Mouse (Mus musculus) spleen, embryonic (tissue): ENCODE data around the gene Fam167b.
"Not testable (repeated sequence)": the region's sequence is repeated elsewhere in the genome, so short reads cannot be mapped to it uniquely, and the experiment has no call there.

Source experiments
- CTCF ChIA-PET: fragments of 350-600 bp; sonication (Branson Sonifier 250); formaldehyde crosslinking; loops from one replicate; lab custom pipeline; 2022; lab: Charles Lee

The Fam167b gene

DNA sequence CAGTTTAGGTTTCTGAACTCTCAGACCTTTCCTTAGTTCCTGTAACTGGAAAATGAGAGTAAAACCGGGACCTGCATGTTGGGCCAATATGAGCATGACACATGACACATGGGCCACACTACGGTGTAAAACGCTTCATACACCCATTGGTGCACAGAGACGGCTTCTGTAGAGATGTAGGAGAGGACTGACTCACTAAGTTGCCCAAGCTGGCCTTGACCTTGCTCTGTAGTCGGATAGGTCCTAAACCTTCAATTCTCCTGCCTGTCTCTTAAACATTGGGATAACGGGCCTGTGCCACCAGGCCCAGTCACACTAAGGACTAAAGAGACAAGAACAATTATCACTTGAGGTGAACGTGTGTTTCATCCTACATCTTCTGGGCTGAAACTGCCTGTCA, 10.0 kb downstream of the Fam167b start:
- CTCF ChIA-PET, result no interaction called here

DNA sequence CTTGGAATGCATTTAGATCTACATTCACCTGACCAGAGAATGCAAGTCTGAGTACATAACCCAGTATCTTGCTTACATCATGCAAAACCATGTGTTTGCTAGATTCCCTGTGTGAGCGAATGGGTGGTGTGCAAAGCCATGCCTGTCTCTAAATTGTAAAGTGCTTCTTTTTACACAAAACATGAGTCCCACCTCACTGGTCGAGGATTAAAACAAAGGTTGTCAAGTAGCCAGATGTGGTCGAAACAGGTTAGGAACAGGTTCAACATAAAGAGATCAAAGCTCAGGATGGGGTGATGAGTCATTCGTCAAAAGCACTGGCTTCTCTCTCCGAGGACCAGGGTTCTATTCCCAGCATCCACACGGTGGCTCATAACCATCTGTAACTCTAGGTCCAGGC, 13.2 kb downstream of the Fam167b start:
- CTCF ChIA-PET, result interaction anchor here (0.7 kb wide), 1 partner anchor 152 kb away, joined by 5 read pairs; no protein-coding TSS in a partner anchor

DNA sequence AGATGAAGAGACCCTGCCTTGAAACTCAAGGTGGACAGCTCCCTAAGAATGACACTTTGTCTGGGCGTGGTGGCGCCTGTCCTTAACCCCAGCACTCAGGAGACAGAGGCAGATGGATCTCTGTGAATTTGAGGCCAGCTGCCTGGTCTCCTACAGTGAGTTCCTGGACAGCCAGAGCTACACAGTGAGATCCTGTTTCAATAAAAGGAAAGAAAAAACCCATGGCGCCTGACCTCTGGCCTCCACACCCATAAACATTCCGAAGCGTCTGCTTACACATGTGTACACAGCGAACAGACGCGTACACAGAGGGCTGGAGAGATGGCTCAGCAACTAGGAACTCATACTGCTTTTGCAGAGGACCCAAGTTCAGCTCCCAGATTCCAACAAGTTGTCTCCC, 14.6 kb downstream of the Fam167b start:
- CTCF ChIA-PET, result no interaction called here

DNA sequence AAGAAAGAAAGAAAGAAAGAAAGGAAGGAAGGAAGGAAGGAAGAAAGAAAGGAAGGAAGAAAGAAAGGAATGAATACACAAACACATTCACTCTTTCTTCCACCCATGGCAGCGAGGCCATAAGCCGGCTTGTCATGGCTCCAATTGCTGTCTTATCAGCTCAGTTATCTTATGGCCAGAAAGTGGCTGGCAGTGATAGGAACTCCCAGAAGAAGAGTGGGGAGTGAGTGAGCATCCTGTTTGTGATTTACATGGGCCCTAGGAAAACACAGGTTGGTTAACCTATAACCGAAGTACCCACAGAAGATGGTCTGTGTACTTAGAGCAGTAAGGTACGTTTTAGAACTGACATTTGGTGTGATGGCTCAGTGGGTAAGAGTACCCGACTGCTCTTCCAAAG, 17.2 kb downstream of the Fam167b start:
- CTCF ChIA-PET, result no interaction called here

DNA sequence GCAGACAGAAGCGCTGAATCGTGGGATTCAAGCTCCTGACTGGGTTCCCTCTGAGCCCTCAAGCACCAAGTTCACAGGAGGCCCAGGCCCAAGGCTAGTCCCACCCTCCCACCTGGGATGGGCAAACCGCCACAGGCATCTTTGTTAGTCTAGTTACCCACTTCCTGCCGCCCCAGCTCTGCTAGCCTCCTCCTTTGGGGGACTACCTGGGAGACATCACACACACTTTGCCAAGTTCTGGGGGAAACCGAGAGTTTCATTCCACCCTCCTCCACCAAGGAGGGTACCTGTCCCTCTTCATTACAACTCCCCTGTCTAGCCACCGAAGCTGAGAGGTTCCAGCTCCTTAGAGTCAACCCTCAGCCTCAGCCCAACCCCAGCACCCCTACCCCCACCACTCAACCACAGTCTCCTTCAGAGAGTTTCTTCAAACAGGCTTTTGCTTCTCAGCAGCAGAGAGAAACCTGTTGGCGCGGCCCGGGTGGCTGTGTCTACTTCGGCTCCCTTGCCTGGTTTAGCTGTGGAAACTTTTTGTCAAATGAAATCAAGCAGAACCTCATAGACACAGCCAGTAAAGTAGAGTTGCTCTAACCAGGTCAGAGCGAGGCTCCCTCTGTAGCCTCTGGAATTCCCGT, 19.9 kb downstream of the Fam167b start:
- CTCF ChIA-PET, result interaction anchor here (0.8 kb wide), 1 partner anchor 8 kb away, joined by 3 read pairs; no protein-coding TSS in a partner anchor

DNA sequence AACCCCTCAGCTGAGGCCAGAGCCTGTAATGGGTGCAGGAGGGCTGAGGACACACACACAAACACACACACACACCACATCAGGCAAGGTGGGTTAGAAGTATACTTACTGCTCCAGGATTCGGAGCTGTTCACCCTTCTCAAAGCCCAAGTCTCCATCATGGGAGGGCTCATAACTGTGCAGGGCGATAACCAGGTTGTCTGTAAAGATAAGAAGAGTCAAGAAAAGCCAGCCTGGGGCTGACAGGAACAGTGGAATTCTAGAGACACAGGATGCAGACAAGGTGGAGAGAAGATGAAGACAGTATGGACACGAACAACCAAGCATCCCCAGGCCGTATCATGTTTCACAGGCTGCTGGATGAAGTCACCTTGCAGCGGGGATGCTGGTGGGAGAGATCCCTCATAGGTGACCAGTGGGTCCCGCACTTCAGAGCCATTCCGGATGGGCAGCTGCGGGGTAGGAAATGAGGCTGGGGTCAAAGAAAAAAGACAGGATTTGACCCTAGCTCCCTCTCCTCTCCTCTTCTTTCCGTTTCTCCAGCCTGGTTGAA, 21.0 kb downstream of the Fam167b start:
- CTCF ChIA-PET, result interaction anchor here (1.0 kb wide), 1 partner anchor 20 kb away, joined by 3 read pairs; the partner anchor contains the start of gene Fam167b

DNA sequence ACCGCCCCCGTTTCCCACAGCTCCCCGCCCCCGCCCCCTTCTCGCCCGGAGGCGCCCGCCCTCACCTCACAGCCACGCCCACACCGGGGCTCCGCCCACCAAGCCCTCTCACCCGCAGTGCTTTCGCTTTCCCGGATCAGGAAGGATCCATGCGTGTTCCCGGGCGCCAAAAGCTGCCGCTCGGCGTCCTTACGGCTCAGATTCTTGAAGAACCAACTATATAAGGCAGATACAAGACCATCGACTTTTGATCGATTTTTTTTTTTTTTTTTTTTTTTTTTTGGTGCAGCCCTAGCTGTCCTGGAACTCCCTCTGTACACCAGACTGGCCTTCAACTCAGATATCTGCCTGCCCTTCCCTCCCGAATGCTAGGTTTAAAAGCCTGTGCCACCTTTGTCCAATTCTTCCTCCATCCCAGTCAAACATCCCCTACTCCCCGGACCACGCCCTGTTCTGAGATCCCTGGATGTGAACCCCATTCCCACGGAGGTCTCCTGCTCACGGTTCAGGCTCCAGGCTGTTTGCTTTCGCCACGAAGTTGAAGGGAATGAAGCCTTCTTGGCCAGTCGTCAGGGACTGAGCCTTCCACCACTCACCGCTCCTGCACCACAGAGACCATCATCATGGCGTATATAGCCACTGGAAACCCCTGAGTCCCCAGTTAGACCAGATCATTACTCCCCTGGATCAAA, 21.7 kb downstream of the Fam167b start:
- CTCF ChIA-PET, result interaction anchor here (1.0 kb wide), 2 partner anchors 15 to 26 kb away, joined by 3 to 7 read pairs; no protein-coding TSS in a partner anchor

DNA sequence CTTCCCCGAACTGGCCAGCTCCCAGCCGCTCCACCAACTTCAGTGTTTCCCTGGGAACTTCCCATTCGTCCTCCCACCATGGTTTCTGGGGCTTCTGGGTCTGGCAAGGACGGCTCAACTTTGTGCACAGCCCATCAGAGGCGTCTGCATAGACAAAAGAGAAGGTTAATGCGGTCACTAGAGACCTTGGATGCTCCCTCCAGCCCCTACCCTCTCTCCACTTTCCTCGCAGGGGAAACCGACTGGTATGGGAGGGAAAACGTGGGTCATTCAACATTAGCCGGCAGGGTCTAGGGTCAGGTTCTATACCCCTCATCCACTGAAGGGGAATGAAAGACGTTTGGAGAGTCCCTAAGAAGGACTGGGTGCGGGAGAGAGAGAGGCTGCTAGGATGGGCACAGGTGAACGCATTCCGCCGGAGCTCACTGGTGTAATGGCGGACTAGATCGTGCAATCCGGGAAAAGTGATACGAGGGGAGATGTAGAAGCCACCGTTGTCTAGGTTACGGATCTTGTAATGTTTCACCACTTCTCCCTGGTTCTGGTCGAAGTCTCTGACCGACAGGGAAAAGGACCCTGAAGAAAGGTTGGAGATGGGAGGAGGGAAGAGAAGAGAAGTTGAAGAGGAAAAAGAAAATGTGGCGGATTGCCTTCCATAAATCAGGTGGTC, 22.4 kb downstream of the Fam167b start:
- CTCF ChIA-PET, result interaction anchor here (0.6 to 1.5 kb wide), 5 partner anchors 16 to 35 kb away, joined by 3 to 7 read pairs (median 3); no protein-coding TSS in a partner anchor

DNA sequence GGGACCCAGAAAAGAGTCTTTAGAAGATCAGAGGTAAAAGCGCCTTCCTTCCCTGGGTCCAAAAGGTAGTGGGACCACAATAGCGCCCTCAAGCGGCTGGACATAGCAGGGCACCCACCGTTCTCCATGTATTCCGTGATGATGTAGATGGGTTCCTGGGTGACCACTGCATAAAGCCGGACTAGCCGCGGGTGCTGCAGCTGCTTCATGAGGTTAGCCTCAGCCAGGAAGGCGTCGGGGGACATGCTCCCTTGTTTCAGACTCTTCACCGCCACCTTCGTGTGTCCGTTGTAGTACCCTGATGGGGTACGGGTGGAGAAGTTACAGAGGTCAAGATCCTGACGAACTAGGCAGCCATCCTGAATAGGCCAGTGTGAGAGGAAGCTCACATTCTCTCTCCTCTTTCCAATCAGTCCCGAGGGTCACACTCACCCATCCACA, 22.9 kb downstream of the Fam167b start:
- CTCF ChIA-PET, result interaction anchor here (0.6 to 1.5 kb wide), 4 partner anchors 16 to 36 kb away, joined by 3 to 7 read pairs (median 3); no protein-coding TSS in a partner anchor

DNA sequence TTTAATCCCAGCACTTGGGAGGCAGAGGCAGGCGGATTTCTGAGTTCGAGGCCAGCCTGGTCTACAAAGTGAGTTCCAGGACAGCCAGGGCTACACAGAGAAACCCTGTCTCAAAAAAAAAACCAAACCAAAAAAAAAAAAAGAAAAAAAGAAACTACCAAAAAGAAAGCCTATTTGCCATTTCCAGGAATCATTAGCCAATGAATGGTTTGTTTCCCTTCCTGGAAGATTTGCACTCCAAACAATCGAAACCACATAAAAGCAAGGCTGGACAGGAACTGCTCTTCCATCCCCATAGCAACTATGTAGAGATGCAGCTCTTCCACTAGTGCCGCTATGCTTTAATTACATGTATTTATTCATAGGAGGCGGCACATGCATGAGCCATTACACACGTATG, 23.8 kb downstream of the Fam167b start:
- CTCF ChIA-PET, result interaction anchor here (0.7 to 1.5 kb wide), 2 partner anchors 17 to 21 kb away, joined by 4 to 7 read pairs; no protein-coding TSS in a partner anchor

DNA sequence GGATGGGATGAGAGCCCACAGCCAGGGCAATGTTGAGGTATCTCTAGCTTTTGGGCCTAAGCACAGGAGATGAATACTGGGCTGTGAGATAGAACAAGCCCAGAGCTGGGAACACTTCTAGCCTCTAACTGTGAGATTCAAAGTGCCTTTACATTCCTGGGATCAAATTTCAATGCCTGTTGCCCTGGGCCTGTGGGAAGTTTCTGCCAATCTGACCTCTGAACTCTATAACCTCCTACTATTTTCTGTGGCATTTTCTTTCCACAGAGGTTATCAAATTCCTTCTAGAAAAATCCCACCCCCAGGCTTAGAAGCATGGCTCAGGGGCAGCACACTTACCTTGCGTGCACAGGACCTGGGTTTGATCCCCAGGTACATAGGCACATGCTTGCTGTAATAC, 28.1 kb downstream of the Fam167b start:
- CTCF ChIA-PET, result interaction anchor here (0.6 to 1.3 kb wide), 2 partner anchors 9 to 184 kb away, joined by 3 to 6 read pairs; no protein-coding TSS in a partner anchor

DNA sequence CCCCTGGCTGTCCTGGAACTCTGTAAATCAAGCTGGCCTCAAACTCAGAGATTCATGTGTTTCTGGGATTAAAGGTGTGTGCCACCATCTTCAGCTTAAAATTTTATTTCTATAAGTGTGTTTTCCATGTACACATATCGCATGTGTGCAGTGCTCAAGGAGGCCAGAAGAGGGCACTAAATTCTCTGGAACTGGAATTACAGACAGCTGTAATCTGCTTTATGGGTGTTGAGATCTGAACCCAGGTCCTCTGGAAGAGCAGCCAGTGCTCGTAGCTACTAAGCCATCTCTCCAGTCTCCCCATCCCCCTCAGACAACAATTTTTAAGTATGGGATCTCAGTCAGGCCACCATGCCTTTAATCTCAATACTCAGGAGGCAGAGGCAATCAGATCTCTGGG, 29.0 kb downstream of the Fam167b start:
- CTCF ChIA-PET, result interaction anchor here (0.6 to 1.2 kb wide), 4 partner anchors 16 to 540 kb away, joined by 3 to 7 read pairs (median 4); no protein-coding TSS in a partner anchor

DNA sequence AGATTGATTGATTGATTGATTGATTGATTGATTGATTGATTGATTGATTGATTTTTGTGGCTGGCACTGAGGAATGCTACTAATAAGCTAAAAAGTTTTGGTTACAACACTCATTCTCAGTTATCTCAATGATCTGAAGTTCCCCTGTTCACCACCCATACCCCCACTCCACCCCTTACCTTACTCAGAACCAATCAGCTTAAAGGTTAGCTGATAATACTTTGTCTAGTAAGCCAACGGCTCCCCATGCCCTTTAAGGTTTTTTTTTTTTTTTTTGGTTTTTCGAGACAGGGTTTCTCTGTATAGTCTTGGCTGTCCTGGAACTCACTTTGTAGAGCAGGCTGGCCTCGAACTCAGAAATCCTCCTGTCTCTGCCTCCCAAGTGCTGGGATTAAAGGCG, 30.7 kb downstream of the Fam167b start:
- CTCF ChIA-PET, result interaction anchor here (0.7 to 0.9 kb wide), 4 partner anchors 52 to 516 kb away, joined by 3 to 13 read pairs (median 6); no protein-coding TSS in a partner anchor

DNA sequence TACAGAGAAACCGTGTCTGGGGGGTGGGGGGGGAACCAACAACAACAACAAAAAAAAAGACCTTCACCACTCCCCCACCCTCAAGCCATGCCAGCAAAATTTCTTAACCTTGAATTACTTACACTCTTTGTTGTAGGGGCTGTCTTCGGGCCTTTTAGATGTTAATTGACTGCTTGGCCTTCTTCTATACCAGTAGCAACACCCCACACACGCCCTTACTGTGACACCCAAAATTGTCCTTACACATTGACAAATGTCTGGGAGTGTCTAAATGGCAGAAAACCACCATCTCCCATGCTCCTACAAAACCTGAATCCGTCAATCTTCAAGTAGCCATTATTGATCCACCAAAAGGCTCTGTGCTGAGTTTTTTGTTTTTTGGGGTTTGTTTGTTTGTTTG, 34.2 kb downstream of the Fam167b start:
- CTCF ChIA-PET, result no interaction called here

DNA sequence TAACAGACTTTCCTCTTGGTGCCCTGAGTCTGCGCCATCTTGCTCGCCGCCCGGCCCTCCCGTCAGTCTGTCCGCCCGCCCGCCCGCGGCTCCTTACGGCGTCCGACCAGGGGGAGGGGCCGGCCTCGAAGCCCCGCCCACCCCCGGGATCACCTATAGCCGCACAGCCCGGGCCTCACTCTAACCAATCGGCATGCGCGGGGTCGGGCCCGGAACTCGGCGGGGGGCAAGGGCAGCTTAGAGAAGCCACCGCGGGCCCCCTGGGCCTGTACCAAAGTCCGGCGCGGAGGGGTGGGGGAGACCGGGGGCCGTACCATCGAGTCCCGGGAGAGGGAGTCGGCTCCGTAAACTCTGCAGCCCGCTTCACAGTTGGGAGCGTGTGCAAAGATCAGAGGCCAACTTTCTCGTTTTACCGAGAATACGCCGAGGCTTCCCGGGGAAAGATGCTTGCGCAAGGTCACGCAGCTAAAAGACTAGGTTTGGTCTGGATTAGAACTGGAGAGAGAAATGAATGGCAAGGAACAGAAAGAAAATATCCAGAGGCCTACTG, 35.7 kb downstream of the Fam167b start, which contains the start of gene Hdac1:
Gene Hdac1, minus strand, starts transcription at position 122 of the 550 bp plus-strand sequence.
- CTCF ChIA-PET, result interaction anchor here (0.6 kb wide), 1 partner anchor 33 kb away, joined by 6 read pairs; no protein-coding TSS in a partner anchor

DNA sequence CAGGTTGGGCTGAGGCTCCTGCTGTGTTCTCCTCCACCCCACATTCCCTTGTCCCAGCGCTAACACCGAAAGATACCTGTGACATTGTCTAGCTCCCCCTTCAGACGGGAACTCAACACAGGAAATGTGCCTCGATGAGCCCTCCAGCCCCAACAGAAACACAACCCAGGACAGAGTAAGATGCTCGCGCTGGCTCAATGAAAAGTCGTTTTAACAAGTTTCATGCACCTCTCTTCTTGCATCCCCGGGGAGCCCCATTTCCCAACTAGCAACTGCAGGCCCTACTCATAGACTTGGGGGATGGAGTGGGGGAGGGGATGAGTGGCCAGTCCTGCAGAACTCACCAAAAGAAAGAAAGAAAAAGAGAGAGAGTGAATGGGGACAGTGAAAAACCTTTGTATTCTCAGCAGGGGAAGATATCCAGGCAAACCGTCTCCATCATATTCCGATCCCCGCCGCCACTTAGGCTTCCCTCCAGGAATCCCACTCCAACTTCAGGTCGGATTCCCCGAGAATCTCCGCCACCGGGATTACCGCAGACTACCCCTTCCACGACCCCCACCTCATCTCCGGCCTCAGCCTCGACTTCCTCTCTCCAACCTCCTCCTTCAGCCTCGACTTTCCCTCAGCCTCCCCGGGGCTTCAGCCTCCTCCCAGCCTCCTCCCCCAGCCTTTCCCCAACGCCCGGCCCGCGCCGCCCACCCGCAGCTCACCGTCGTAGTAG, 36.3 kb downstream of the Fam167b start:
- CTCF ChIA-PET, result interaction anchor here (0.6 kb wide), 2 partner anchors 24 to 34 kb away, joined by 6 read pairs; no protein-coding TSS in a partner anchor

DNA sequence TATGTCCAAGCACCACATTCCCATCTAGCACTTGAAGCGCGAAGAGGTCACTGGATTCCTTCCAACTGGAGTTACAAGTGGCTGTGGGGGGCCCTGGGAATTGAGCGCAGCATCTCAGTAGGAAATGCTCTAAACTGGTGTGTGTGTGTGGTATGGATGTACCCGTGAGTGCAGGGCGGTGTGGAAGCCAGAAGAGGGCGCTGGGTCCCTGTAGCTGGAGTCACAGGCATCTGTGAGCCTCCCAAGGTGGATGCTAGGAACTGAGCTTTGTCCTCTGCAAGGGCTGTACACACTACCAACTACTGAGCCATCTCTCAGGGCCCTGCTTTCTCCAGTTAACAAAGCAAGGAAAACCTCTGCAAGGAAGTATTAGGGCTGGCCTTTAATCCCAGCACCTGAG, 38.3 kb downstream of the Fam167b start:
- CTCF ChIA-PET, result no interaction called here

DNA sequence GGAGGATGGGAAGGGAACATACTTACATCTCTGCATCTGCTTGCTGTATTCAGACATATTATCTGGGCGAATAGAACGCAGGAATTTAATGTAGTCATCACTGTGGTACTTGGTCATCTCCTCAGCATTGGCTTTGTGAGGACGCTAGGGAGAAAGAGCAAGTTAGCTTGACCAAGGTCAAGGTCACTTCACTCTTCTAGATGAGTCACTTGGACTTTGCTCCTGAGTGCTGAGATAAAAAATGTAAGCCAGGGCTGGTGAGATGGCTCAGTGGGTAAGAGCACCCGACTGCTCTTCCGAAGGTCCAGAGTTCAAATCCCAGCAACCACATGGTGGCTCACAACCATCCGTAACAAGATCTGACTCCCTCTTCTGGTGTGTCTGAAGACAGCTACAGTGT, 49.4 kb downstream of the Fam167b start:
- CTCF ChIA-PET, result not testable (repeated sequence)
